Mouse (Mus musculus) MEL (cell line): ENCODE data around the gene Fbxw11.

ENCODE experiments used
- CTCF ChIP-seq, 3 experiments: IDR thresholded peaks in 2 of 3; conservative IDR thresholded peaks in 1 of 3; 2 replicates each; pipeline ENCODE4 v1.5.1; 2011 to 2012; ENCODE audit warnings: low read length in 3 of 3, low read depth in 2 of 3, mild to moderate bottlenecking in 2 of 3, improper control_type of control experiment in 1 of 3, inconsistent platforms in 1 of 3, mixed read lengths in 1 of 3, moderate library complexity in 1 of 3; ENCODE audit not compliant: control insufficient read depth in 1 of 3, insufficient read depth in 1 of 3, poor library complexity in 1 of 3, severe bottlenecking in 1 of 3
- GABPA ChIP-seq: IDR thresholded peaks from 2 replicates; pipeline ENCODE4 v1.6.1; 2012; ENCODE audit warnings: low read depth, mild to moderate bottlenecking, inconsistent platforms, low read length, improper control_type of control experiment, moderate library complexity
- GATA1 ChIP-seq: IDR thresholded peaks from 2 replicates; pipeline ENCODE4 v1.6.1; 2011; ENCODE audit warnings: low read depth, low read length, improper control_type of control experiment
- POLR2A ChIP-seq, 2 experiments: IDR thresholded peaks; 2 replicates each; pipeline ENCODE4 v1.6.1; 2011 to 2012; ENCODE audit warnings: low read length in 2 of 2, mild to moderate bottlenecking in 2 of 2, control low read depth in 1 of 2, improper control_type of control experiment in 1 of 2, low read depth in 1 of 2, moderate library complexity in 1 of 2; ENCODE audit not compliant: control insufficient read depth in 1 of 2, insufficient read depth in 1 of 2, poor library complexity in 1 of 2
- TAL1 ChIP-seq: IDR thresholded peaks from 2 replicates; pipeline ENCODE4 v1.6.1; 2012; ENCODE audit warnings: mild to moderate bottlenecking, inconsistent platforms, low read length, moderate library complexity, mixed read lengths

GRCm38 (mm10) chr11:32780747-32781536 is 138.4 kb downstream of the Fbxw11 start:
- TF ChIP-seq TAL1 (no peak), GABPA (no peak), CTCF (IDR thresholded peaks at IDR 0.05 in 2 of 3, conservative IDR thresholded peaks at IDR 0.05 in 1 of 3; ENCODE audit: control insufficient read depth in 1 of 3, insufficient read depth in 1 of 3, low read depth in 2 of 3, low read length in 3 of 3, poor library complexity in 1 of 3, severe bottlenecking in 1 of 3) (no peak), POLR2A (IDR thresholded peaks at IDR 0.05; ENCODE audit: control insufficient read depth in 1 of 2, insufficient read depth in 1 of 2, low read depth in 1 of 2, low read length in 2 of 2, poor library complexity in 1 of 2) (no peak), GATA1 (no peak)
